Mouse (Mus musculus): ENCODE results near the gene Rgp1.

Gene Rgp1

DNA sequence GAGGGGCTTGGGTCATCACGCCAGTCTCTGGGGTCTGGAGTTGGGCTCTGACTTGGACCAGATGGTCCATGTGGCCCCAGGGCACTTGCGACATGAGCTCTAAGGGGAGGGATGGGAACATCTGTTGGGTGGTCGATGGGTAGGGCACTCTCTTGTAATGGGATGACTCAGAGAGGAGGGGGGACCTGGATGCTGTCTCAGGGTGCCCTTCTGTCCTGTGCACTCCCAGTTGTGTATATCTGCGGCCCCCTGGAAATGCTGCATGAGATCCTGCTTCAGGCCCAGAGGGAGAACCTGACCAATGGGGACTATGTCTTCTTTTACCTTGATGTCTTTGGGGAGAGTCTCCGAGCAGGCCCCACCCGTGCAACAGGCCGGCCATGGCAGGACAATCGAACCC, 54.8 kb downstream of the Rgp1 start:
- no peak for ATAC-seq (ENCODE audit: insufficient number of reproducible peaks, low FRiP score, low TSS enrichment)

- ATAC-seq (ENCODE audit: insufficient number of reproducible peaks, low FRiP score, low TSS enrichment), result no peak
These were observed 55.2 kb downstream of the Rgp1 start for GRCm38 (mm10) chr4:43633736-43634135.

DNA sequence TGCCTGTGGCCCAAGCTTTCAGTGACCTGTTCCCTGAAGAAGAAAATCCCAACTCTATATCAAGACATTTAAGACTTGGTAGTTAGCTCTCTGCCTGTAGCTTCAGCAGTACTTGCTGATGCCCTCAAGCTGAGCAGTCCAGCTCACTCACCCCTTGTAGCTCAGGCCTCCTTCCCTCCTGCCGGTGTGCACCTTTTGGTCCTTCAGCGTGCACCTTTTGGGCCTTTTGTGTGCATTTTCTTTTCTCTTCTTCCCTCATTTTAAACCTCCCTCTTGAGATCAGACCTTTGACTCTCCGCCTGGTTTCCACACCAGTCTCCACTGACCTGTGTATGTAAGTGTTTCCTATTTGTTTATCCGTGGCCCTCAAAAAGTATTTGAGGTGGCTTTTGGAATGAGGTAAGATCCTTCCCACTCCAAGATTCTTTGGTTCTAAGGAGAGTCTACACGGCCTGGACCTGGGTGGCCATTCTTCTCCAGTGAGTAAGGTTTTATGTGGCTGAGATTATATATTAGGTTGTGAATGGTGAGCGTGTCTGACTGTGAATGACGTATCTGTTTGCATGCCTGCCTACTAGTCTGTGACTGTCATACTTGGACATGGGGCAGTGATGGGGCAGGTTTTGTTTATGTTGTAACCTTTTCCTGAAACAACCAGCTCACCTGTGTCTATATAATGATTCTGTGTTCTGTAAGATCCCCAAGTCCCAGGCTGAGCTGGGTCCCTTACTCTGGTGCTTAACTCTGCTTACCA, 56.3 kb downstream of the Rgp1 start:
- no peak for ATAC-seq (ENCODE audit: insufficient number of reproducible peaks, low FRiP score, low TSS enrichment)

GRCm38 (mm10) chr4:43636751-43637150, 58.2 kb downstream of the Rgp1 start:
- no peak for ATAC-seq (ENCODE audit: insufficient number of reproducible peaks, low FRiP score, low TSS enrichment)
